Mouse (Mus musculus): ENCODE measurements around the gene Fbxl4.

DNA sequence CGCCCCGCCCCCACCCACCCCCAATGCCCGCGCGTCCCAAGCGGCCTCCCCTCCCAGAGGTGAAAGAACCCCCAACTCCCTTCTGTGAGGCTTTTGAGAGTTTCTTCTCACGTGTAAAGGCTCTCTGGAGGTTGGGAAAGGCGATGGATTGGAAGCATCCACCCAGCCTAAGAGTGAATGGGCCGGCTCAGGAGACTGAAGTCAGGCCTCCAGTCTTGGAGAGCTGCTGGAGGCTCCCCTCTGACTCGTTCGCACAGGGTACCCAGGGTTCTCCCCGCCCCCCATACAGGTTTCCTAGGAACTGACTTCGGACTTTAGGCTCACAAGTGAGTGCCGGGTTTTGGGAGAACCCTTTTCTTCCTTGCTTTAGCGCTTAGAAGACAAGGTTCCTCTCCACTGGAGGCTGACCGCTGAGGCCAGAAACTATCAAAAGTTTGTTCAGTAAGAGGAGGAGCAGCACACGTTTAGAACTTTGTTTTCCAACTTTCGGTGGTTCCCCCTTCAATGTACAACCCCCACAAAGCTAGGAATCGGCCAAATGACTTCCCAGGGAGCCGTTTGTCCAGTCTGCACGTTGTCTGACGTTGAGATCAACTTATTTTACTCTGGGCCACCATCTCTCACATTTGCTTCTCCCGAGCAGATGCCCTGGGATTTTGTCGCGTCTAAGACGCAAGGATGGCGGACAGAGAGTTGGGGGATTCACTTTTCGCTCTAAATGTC lies 122.2 kb downstream of the Fbxl4 start:
- no peak for TF ChIP-seq CTCF (IDR thresholded peaks at IDR 0.05 in 2 of 3, conservative IDR thresholded peaks at IDR 0.05 in 1 of 3; ENCODE audit: control insufficient read depth in 1 of 3, insufficient read depth in 1 of 3, low read depth in 2 of 3, low read length in 3 of 3, poor library complexity in 1 of 3, severe bottlenecking in 1 of 3)
- TF ChIP-seq SMC3 (IDR thresholded peaks at IDR 0.05; ENCODE audit: low read depth, low read length), result no peak
- TF ChIP-seq MAX (IDR thresholded peaks at IDR 0.05; ENCODE audit: low read length), result no peak
- TF ChIP-seq MAFK (IDR thresholded peaks at IDR 0.05; ENCODE audit: borderline replicate concordance, low read depth, low read length), result no peak
- no peak for TF ChIP-seq TCF12 (IDR thresholded peaks at IDR 0.05; ENCODE audit: low read depth, low read length)
- TF ChIP-seq ZNF384 (IDR thresholded peaks at IDR 0.05; ENCODE audit: low read depth, low read length), result no peak
- no peak for TF ChIP-seq POLR2A (IDR thresholded peaks at IDR 0.05; ENCODE audit: control insufficient read depth in 1 of 2, insufficient read depth in 1 of 2, low read depth in 1 of 2, low read length in 2 of 2, poor library complexity in 1 of 2)
- TF ChIP-seq GATA1 (IDR thresholded peaks at IDR 0.05; ENCODE audit: low read depth, low read length), result no peak
- no peak for TF ChIP-seq EP300 (IDR thresholded peaks at IDR 0.05; ENCODE audit: low read depth in 1 of 2, low read length in 2 of 2)
- TF ChIP-seq ZMIZ1 (IDR thresholded peaks at IDR 0.05; ENCODE audit: low read depth, low read length), result no peak
- TF ChIP-seq ELF1 (IDR thresholded peaks at IDR 0.05; ENCODE audit: low read depth, low read length), result no peak

Measured in MEL (cell line).